ENCODE assay signal across 10 mouse cellular contexts in genomic region chr4:122983486-122984261, GRCm38 (mm10). TPM values are rescaled to one million over a fixed set of nuclear protein-coding genes. Genes with fewer than 3 reads are reported as not detected.
A peak's percentile ranks its signal among the peaks of the same experiment; 100 is the strongest.
DNase-seq lines count a peak whose midpoint lies in the region; ATAC-seq and TF ChIP-seq lines count a peak whose summit lies in the region.
"Had no signal": no experiment of that assay in that cellular context is flagged by ENCODE, and none has a peak within 500 bp of the region (broad histone marks: within the 10 kb centered on the region; RNA-seq: fewer than 3 reads in every experiment).

No protein-coding gene starts in this region.

- H3K36me3 ChIP-seq in heart, postnatal 0 days (replicated peaks; ENCODE audit: control insufficient read depth, insufficient read depth, low read length) = no peaks in the 10 kb centered on the region
- H3K36me3 ChIP-seq in forebrain, embryonic 10.5 days (replicated peaks) = no peaks in the 10 kb centered on the region
- H3K36me3 ChIP-seq in limb, embryonic 14.5 days (ENCODE audit: control insufficient read depth, insufficient read depth, low read length) = no peaks in the 10 kb centered on the region
- no peaks in the 10 kb centered on the region for H3K36me3 ChIP-seq in stomach, embryonic 14.5 days (ENCODE audit: control insufficient read depth, insufficient read depth, low read length)
- H3K36me3 ChIP-seq: G1E had no signal

- H3K4me3 ChIP-seq in heart, postnatal 0 days (ENCODE audit: low read depth, low read length) = peak overlapping the region; percentile 3; the same call in 1 of the 2 replicates
- peak overlapping the region; percentile 39 for H3K4me3 ChIP-seq in forebrain, embryonic 10.5 days
- peak overlapping the region; percentile 5; the same call in 1 of the 2 replicates for H3K4me3 ChIP-seq in limb, embryonic 14.5 days (replicated peaks; ENCODE audit: low read length)
- H3K4me3 ChIP-seq in stomach, embryonic 14.5 days (ENCODE audit: low read depth, low read length) = no peak overlapping the region
- H3K4me3 ChIP-seq: myocyte had no signal

- H3K4me2 ChIP-seq in heart, postnatal 0 days (ENCODE audit: low read depth, low read length) = peak overlapping the region; percentile 35; the same call in 1 of the 2 replicates
- H3K4me2 ChIP-seq in limb, embryonic 14.5 days (replicated peaks; ENCODE audit: low read depth, low read length, severe bottlenecking) = peak overlapping the region; percentile 33
- H3K4me2 ChIP-seq in stomach, embryonic 14.5 days (replicated peaks; ENCODE audit: low read depth, low read length) = 0 out of 2 replicates have a peak overlapping the region, but pooled peaks have one; percentile 10

- H3K27me3 ChIP-seq in heart, postnatal 0 days (ENCODE audit: control insufficient read depth, insufficient read depth, low read length) = peaks cover 11% of the 10 kb centered on the region
- peaks cover 42% of the 10 kb centered on the region for H3K27me3 ChIP-seq in forebrain, embryonic 10.5 days (ENCODE audit: poor library complexity, severe bottlenecking)
- H3K27me3 ChIP-seq in limb, embryonic 14.5 days (ENCODE audit: control insufficient read depth, insufficient read depth, low read length) = peaks cover 7% of the 10 kb centered on the region
- peaks cover 9% of the 10 kb centered on the region; the same call in 1 of the 2 replicates for H3K27me3 ChIP-seq in stomach, embryonic 14.5 days (ENCODE audit: control insufficient read depth, insufficient read depth, low read length)

- intact Hi-C loops in heart, postnatal 14 days (cut with DNase I) = loop anchor here (2.0 kb wide), 3 partner anchors 39 to 175 kb away; no protein-coding TSS in a partner anchor

- no peak for ATAC-seq in heart, postnatal 0 days (ENCODE audit: insufficient read depth, low read depth)
- ATAC-seq in limb, embryonic 14.5 days (ENCODE audit: low FRiP score, low read depth) = no peak
- ATAC-seq in stomach, embryonic 14.5 days (ENCODE audit: insufficient number of reproducible peaks, insufficient read depth, low FRiP score, low read depth) = no peak

- no peaks in the 10 kb centered on the region for H3K4me1 ChIP-seq in heart, postnatal 0 days (ENCODE audit: control insufficient read depth, insufficient read depth)
- peaks cover 22% of the 10 kb centered on the region for H3K4me1 ChIP-seq in forebrain, embryonic 10.5 days
- peaks cover 7% of the 10 kb centered on the region for H3K4me1 ChIP-seq in limb, embryonic 14.5 days (ENCODE audit: control insufficient read depth, insufficient read depth, low read length)
- H3K4me1 ChIP-seq in stomach, embryonic 14.5 days (ENCODE audit: control insufficient read depth, insufficient read depth, low read length) = 0 out of 2 replicates have a peak, but pooled peaks cover 3% of the 10 kb centered on the region

- no peaks in the 10 kb centered on the region for H3K9me3 ChIP-seq in heart, postnatal 0 days (replicated peaks; ENCODE audit: control insufficient read depth, low read length)
- H3K9me3 ChIP-seq in forebrain, embryonic 10.5 days = no peaks in the 10 kb centered on the region
- no peaks in the 10 kb centered on the region for H3K9me3 ChIP-seq in limb, embryonic 14.5 days (ENCODE audit: control insufficient read depth, low read length)
- H3K9me3 ChIP-seq in stomach, embryonic 14.5 days (ENCODE audit: control insufficient read depth, low read depth, low read length) = no peaks in the 10 kb centered on the region
- H3K9me3 ChIP-seq: G1E had no signal

- TF ChIP-seq CTCF in heart, postnatal 0 days (IDR thresholded peaks at IDR 0.05; ENCODE audit: low read depth) = no peak

- TF ChIP-seq POLR2A in limb, embryonic 14.5 days (IDR thresholded peaks at IDR 0.05; ENCODE audit: borderline replicate concordance, extremely low read depth, insufficient read depth, insufficient read length) = no peak

- H3K27ac ChIP-seq in heart, postnatal 0 days (ENCODE audit: low read depth) = no peak overlapping the region
- peak overlapping the region; percentile 35; the same call in 1 of the 2 replicates for H3K27ac ChIP-seq in forebrain, embryonic 10.5 days
- H3K27ac ChIP-seq in limb, embryonic 14.5 days (replicated peaks; ENCODE audit: low read depth, low read length) = no peak overlapping the region
- H3K27ac ChIP-seq in stomach, embryonic 14.5 days (ENCODE audit: low read length) = no peak overlapping the region

- no peak for DNase-seq in heart, postnatal 0 days (ENCODE audit: low spot score)
- DNase-seq in heart, postnatal 14 days = no peak
- peak; percentile 29 for DNase-seq in forebrain, embryonic 10.5 days (ENCODE audit: extremely low spot score, low spot score)
- no peak for DNase-seq in limb, embryonic 14.5 days (ENCODE audit: low spot score)
- DNase-seq in right cerebral cortex, postnatal 25 days = no peak
- DNase-seq in urinary bladder, postnatal 25 days (ENCODE audit: low spot score) = no peak
- no peak for DNase-seq in lung, postnatal 4 days

- no peak for TF ChIP-seq EP300 in heart, postnatal 0 days (IDR thresholded peaks at IDR 0.05; ENCODE audit: low read depth)

- no peak overlapping the region for H3K9ac ChIP-seq in heart, postnatal 0 days (replicated peaks; ENCODE audit: low read depth, low read length)
- no peak overlapping the region for H3K9ac ChIP-seq in limb, embryonic 14.5 days (ENCODE audit: low read depth, low read length, severe bottlenecking)
- H3K9ac ChIP-seq in stomach, embryonic 14.5 days (replicated peaks; ENCODE audit: low read depth, low read length) = no peak overlapping the region

- WGBS in heart, postnatal 0 days = 22% methylated on average over 17 of the region's 17 CpGs
- WGBS in forebrain, embryonic 10.5 days = 23% methylated on average over 17 of the region's 17 CpGs
- WGBS in limb, embryonic 14.5 days = 24% methylated on average over 17 of the region's 17 CpGs
- WGBS in stomach, embryonic 14.5 days = 25% methylated on average over 17 of the region's 17 CpGs

RNA-seq across cellular contexts. Expression of gene Mycl, which starts 11.8 kb away (rescaled TPM):
- total RNA-seq in heart, postnatal 0 days (2014; rRNA removed; ENCODE audit: low replicate concordance) = 1.8 and 14.7 TPM in 2 replicates
- 0.12 and 0.44 TPM in 2 replicates for polyA plus RNA-seq in heart, postnatal 0 days (2015; fragmentation: Nextera tagmentation; extraction: Ambion mirVana)
- total RNA-seq in heart, postnatal 14 days (2021) = under 1 TPM; 0.32 to 0.62 TPM
- polyA plus RNA-seq in forebrain, embryonic 10.5 days (2016; fragmentation: Nextera tagmentation; extraction: Ambion mirVana) = 39.7 and 42.7 TPM in 2 replicates
- 24.6 and 26.2 TPM in 2 replicates for polyA plus RNA-seq in limb, embryonic 14.5 days (2012; rRNA removed)
- polyA plus RNA-seq in limb, embryonic 14.5 days (2014; fragmentation: Nextera tagmentation; extraction: Ambion mirVana) = 39.2 and 41.1 TPM in 2 replicates
- polyA plus RNA-seq in stomach, embryonic 14.5 days (2014; fragmentation: Nextera tagmentation; extraction: Ambion mirVana) = 26.9 and 30.4 TPM in 2 replicates
- polyA plus RNA-seq: G1E had no signal

RNA-seq across cellular contexts. Expression of gene Mfsd2a, which starts 22.7 kb away (rescaled TPM):
- total RNA-seq in heart, postnatal 0 days (2014; rRNA removed; ENCODE audit: low replicate concordance) = not detected in 2 replicates
- 0.19 and 0.20 TPM in 2 replicates for polyA plus RNA-seq in heart, postnatal 0 days (2015; fragmentation: Nextera tagmentation; extraction: Ambion mirVana)
- total RNA-seq in heart, postnatal 14 days (2021) = under 1 TPM in 1 of 2 experiments, not detected in 1; 0.24 TPM
- polyA plus RNA-seq in forebrain, embryonic 10.5 days (2016; fragmentation: Nextera tagmentation; extraction: Ambion mirVana) = 18.5 and 19.4 TPM in 2 replicates
- polyA plus RNA-seq in limb, embryonic 14.5 days (2012; rRNA removed) = 13.1 and 16.4 TPM in 2 replicates
- 9.1 and 9.3 TPM in 2 replicates for polyA plus RNA-seq in limb, embryonic 14.5 days (2014; fragmentation: Nextera tagmentation; extraction: Ambion mirVana)
- polyA plus RNA-seq in stomach, embryonic 14.5 days (2014; fragmentation: Nextera tagmentation; extraction: Ambion mirVana) = 1.8 and 2.5 TPM in 2 replicates
- polyA plus RNA-seq: G1E had no signal

RNA-seq across cellular contexts. Expression of gene Trit1, which starts 32.7 kb away (rescaled TPM):
- 7.2 and 13.4 TPM in 2 replicates for total RNA-seq in heart, postnatal 0 days (2014; rRNA removed; ENCODE audit: low replicate concordance)
- 8.7 and 9.7 TPM in 2 replicates for polyA plus RNA-seq in heart, postnatal 0 days (2015; fragmentation: Nextera tagmentation; extraction: Ambion mirVana)
- 1 to 10 TPM; 5.7 to 7.0 TPM for total RNA-seq in heart, postnatal 14 days (2021)
- 23.8 and 25.9 TPM in 2 replicates for polyA plus RNA-seq in forebrain, embryonic 10.5 days (2016; fragmentation: Nextera tagmentation; extraction: Ambion mirVana)
- 13.7 and 15.0 TPM in 2 replicates for polyA plus RNA-seq in limb, embryonic 14.5 days (2012; rRNA removed)
- polyA plus RNA-seq in limb, embryonic 14.5 days (2014; fragmentation: Nextera tagmentation; extraction: Ambion mirVana) = 18.9 and 20.1 TPM in 2 replicates
- 19.2 and 24.4 TPM in 2 replicates for polyA plus RNA-seq in stomach, embryonic 14.5 days (2014; fragmentation: Nextera tagmentation; extraction: Ambion mirVana)

Comparison
In these comparisons a context has a peak if more than half of its experiments do, and no peak if none do; other contexts are left out.
1. RNA of gene Mycl, which starts 11.8 kb away (polyA plus RNA-seq): 39.7 to 42.7 TPM in forebrain, embryonic 10.5 days, 24.6 to 41.1 TPM in limb, embryonic 14.5 days and 26.9 to 30.4 TPM in stomach, embryonic 14.5 days; 0.12 to 0.44 TPM in heart, postnatal 0 days; every median in the first group is over 10 times any median in the second.
2. Peak in every context shown above with its lines, with median percentiles within 50 percentile points of each other: H3K4me2 ChIP-seq.